Mouse (Mus musculus) CD8-positive naive resting alpha-beta T cell, adult 2 months (primary cell): Measurements from ENCODE around the gene Ube2s.

Source experiments
- DNase-seq, 2 experiments: peaks; one replicate each; pipeline ENCODE4 v3.0.0; 2022; ENCODE audit warnings: low read depth in 2 of 2, low spot score in 2 of 2

Ube2s gene

DNA sequence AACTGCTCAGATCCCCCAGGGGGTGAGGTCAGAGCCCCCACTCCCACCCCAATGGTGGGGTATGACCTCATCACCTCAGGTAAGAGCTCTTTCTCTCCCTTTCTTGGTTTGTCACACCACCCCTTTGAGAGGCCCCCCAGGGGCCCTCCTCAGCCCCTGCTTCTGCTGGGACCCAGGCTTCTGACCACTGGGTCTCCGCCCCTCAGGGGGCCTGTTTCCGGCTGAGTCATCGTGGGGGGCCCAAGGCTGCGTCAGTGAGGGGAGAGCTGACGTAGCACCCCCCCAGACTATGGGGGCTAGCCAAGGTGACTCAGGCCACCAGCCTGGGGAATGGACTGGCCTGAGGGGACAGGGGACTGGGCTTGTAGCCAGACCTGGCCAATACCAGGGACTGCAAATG lies 32.5 kb downstream of the Ube2s start:
- DNase-seq: no peak

DNA sequence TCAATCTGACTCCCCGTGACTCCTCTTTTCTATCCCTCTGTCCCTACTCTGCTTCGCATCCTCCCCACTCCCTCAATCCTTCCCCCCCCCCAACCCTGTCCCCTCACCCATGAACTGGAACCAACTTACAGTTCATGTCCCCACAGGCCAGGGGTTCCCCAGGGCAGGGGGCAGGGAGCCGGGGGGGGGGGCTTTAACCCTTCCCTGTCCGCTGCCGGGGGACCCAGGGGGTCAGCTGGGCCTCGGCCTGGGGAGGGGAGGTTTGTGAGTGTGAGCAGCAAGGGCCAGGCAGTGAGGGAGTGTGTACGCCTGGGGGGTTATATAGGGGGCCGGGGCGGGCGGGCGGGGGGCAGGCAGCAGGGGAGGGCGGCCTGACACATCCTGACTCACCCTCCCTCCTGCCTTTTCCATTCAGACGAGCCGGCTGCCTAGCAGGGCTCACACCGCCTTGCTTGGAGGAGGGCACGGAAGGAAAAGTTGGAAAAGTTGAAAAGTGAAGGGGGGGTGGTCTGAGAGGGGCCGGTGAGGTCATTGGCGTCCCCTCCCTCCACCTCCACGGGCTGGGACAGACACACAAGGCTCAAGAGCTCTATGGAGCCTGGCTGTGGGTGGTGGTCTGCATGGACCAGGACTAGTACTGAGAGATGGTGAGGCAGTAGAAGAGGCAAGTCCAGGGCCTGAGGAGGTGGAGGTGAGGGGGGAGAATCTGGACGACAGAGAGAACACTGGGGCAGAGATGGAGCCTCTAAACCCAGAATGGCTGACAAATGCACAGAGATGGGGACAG lies 34.3 kb downstream of the Ube2s start:
- DNase-seq: no peak

DNA sequence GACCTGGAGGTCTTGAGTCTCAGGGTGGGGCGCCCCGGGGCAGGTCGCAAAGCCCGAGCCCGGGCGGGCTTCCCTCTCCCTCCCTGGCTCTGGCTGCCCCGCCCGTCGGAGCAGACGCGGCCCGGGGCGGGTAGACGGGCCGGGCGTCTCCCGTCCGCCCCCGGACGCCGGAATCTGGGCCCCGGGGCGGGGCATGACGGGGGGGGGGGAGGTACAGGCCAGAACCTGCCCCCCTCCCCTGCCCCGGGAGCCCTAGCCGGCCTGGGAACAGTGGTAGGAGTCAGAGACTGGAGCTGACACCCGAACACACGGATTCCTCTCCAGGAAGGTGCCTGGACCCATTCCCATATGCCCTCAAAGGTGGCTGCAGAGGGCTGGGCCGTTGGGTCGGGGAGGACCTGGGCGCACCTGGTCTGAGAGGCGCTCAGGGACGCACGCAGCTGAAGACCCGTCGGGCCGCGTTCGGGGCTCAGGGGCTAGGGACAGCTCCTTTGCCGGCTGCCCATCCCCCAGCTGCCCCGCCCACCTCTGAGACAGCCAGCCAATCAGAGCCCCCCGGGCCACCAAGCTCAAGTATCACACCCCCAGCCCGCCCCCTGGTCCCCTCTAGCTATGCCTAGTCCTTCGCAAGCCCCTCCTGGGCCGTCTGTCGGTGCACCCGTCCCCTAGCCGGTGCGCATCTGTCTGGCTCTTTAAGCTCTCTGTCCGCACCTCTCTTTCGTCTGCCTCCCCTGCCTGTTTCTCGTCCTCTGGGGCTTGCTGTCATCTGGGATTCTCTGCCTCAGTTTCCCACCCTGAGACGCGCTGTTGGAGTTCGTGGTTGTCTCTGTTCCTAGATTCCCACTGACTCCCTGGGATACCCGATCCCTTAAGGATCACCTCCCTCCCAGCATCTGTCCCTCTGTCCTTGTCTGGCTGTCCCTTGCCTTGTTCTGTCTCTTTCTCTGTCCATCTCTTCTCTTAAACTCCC lies 35.2 kb downstream of the Ube2s start:
- DNase-seq: no peak

DNA sequence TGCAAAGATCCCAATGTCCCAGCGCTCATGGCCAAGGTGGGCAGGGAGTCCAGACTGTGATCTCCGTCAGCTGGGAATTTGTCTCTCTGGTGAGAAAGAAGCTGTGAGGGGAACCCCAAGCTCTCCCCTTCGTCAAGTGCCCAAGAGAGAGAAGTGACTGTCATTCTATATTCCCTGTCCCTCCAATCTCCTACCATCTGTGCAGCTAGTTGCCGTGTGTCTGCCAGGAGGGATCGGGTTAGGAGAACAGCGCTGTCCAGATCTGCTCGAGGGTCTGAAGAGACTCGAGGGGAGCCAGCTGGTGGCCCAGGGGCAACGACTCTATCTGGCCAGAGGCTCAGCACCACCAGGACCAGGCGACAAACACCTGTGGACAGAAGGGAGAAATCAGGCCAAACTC lies 36.3 kb downstream of the Ube2s start:
- no peak for DNase-seq

DNA sequence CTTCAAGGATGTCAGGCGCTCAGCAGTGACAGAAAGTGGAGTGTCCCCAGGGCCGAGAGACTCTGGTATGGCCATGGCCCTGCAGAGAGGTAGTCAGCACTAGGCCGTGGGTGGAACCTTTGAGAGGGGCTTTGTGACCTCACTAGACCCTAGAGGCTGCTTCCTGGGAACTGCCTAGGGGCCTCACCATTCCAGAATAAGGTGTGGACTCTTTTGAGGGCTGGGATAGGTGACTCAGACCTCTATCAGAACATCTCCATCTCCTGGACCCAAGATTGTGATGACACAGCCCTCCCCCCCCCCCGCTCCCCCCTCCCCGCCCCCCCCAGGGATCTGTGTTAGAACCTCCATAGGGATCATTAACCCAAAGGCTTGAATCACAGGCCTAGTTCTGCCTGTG lies 41.2 kb downstream of the Ube2s start, which contains the start of gene Fam71e2:
TSS of gene Fam71e2 (minus strand) at position 101 of the 400 bp plus-strand sequence.
- no peak for DNase-seq

DNA sequence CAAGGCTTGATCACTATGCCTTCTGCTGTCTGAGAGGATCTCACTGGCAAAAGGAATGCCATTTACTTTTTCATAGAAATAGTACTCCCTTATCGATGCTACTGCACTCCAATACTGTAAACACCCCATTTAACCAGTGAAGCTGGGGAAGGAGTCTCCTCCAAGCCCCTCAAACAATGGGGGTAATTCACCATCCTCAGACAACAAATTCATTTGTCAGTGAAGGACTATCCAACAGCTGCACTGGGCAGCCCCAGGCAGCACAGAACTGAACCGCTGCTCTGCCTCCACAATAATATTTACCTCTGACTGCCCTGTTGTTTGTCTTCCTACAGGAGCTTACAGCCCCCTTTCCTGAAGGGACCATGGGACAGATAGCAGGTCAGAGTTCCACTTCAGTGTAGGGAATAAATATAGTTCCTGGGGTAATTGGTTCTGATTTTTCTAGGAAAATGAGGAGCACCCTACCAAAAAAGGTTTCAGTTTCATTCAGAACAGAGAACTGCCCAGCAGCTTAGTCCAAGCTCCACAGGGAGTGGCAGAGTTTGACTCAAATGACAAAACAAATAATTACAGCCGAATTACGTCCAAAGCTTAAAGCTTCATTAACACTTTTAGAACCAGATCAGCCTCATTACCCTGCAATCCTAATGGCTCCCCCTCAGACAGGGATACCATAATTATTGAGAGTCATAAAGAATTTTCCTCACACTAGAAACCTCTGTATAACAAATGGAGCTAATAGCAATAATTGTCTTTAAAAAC lies 47.3 kb downstream of the Ube2s start:
- no peak for DNase-seq

DNA sequence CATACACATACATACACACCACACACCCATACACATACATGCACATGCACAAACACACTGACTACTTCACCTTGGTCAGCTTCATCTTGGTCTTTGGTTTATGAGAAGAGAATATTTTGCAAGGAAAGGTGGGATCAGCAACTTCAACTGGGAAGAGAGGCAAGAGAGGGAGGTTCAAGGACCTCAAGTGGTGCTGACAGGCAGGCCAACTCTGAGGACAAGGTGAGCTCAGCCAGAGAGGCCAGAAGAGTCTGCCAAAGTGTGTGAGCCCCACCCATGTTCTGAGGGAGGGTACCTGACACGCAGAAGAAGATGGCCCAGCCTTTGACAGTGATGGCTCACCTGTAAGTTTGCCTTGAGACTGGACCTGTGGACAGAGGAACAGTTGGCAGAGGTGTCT lies 52.7 kb downstream of the Ube2s start:
- DNase-seq: no peak

DNA sequence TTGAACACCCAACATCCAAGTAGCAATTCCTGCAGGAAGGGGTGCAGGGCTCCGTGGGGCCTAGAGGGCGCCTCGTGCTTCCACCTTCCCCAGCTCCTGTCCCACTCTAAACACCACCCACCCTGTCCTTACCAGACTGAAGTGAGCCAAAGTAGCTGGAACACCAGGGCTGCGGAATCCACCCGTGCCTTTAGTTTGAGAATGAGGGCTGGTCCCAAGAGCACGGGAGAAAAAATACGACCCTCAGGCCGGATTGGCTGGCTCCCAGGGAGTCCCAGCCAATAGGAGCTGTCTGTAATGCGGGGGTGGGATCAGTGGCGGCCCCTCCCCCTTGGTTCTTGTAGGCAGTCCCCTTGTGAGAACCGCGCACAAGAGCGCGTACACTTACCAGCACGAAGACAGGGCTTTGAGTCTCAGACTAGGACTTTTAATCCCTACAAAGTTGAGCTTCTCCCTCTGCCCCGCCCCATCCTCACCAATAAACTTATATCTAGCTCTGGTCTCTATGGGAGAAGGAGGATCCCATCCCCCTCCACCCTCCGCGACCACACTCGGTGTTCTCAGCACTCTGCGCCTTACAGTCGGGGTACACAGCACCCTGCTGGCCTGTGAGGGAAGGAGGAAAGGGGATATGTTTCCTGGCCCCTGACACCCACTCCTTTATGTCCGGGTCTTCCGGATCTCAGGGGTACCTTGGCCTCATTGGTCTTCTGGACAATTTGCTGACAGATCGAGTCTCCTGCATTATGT lies 59.4 kb downstream of the Ube2s start, which contains the start of gene Cox6b2:
TSS of gene Cox6b2 (minus strand) at position 274 of the 750 bp plus-strand sequence.
- peak; percentile 35 to 54 for DNase-seq

DNA sequence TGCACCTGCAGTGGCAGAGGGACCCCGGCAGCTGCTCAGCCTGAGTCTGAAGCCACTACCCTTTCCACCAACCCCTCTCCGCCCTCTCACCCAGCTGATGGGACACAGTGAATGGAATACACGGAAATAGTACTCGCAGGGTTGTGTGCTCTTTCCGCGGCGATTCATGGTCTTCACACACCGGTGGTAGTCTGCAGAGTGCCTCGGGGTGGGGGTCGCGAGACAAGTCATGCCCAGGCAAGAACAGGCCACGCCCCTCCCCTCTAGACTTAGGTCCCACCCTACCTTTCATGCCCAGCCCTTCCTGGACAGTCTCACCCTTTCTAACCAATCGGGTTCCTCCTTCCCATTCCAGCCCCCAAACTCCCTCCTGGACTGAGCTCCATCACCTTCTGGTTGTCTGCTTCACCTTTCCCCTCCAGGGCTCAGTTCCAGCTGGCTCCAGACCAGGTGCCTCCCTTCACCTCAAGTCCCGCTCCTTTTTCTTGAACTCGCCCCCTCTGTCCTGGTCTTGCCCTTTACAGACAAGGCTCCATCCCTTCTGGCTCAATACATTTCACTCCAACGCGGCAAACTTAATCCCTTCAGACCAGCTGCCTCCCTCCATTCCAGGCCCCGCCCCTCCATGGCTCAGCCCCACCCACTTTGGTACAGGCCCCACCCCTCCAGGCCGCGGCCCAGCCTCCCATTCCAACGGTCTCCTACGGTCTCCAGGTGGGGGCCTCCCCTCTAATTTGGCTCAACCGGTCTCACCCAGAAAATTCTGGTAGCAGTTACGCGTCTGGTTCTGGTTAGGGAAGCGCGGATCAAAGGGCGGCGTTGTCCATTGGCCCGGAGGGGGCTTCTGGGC lies 60.2 kb downstream of the Ube2s start:
- DNase-seq: no peak

DNA sequence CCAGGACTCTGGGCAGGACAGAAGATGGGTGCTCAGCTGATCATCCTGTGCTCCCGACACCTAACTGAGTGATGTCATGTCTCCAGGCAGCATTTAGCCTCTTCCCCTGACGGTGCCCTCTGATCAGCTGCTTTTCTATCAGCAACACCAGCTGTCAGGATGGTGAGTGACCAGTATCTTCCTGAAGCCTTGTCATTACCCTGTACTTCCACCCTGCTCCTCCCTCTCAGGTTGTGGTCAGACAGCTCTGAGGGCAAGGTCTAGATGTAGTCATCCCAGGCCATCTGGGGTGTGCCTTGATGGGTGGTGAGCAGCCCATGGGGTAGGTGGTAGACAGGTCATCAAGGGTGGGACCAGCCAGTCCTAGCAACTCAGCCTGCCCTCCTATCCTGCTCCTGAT lies 63.2 kb downstream of the Ube2s start:
- DNase-seq: no peak

DNA sequence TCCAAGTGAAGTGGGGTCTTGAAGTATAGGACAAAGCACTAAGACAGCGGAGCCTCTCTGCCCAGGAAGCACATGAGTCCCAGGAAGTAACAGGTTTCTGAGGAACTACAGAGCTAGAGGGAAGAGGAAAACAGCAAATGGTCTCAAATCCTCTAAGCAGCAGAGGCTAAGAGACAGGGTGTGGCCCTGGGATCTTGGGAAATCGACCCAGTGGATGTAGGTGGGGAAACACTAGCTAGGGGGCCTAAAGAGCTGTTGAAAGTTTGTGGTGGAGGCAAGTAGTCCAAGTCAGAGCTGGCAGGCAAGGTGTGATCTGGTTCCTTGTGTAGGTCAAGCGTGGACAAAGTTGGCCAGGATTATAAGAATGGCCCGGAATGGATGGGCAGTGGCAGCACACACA lies 64.1 kb downstream of the Ube2s start:
- no peak for DNase-seq

DNA sequence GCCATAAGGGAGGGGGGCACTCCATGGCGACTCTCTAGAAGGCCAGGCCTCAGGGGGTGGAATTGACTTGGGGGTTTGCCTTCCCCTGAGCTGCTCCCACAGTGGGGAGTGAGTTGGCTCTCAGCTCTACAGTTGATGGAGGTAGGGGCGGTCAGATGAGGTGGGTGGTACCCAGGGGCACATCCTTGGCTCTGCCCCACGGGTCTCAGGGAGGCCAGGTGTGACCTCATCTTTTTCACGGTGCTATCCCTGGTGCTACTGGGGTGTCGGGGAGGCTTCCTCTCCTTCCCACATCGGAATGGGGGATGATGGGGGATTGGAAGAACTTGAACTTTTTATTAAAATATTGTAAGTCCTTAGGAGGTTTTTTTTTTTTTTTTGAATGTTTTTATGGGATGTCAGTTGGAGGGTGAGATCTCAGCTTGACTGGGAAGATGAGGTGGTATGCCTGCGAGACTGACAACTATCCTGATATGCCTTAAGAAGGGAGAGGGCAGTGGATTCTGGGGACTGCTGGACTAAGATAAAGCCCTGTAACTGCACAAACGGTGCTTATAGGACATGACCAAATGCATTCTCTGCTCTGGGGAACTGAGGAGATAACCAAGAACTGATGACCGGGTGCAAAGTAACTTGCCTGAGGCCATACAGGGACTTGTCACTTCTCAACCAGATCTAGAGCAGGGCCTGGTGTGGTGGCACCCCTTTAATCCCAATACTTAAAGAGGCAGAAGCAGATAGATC lies 65.1 kb downstream of the Ube2s start:
- no peak for DNase-seq

DNA sequence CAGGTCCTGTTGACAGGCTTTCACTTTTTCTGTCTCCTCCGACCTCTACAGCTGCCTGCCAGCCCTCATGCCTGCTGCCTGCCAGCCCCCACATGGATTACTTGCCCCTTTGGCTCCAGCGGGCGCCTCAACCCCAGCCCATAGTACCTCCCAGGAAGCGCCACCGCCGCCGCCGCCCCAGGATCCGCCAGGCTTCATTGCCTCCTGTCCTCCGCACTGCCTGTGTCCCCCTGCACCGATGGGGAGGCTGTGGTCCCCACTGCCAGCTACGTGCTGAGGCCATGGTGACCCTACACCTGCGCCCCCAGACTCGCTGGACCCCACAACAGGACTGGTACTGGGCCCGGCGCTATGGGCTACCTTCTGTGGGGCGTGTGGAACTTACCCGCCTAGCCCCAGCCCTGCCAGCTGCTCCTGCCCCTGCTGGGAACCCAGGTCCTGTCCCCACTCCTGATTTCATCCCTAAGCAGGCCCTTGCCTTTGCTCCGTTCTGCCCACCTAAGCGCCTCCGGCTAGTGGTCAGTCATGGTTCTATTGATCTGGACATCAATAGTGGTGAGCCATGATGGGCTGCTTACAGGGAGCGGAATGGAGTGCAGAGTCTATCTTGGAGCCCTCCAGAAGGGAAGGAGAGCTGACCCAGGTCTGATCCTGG lies 65.9 kb downstream of the Ube2s start:
- no peak for DNase-seq

DNA sequence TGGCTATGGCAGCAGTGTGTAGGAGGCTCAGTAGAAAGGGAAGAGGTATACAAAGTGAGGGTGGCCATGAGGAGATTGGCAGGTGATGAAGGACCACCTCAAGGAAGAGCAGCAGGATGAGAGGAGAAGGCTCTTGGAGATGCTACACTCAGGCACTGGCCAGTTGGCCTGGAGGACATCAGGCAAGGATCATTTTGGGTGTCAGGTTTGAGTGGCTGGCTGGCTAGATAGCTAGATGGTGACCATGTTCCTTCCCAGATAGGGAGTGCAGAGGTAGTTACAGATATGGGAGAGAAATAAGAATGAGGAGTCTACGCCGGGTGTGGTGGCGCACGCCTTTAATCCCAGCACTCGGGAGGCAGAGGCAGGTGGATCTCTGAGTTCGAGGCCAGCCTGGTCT lies 67.5 kb downstream of the Ube2s start:
- DNase-seq: no peak
